Mouse (Mus musculus): Measurements from ENCODE around the gene Mical3. TPM values are rescaled to one million over a fixed set of nuclear protein-coding genes. Genes with fewer than 3 reads are reported as not detected.
A peak's percentile ranks its signal among the peaks of the same experiment; 100 is the strongest.

Mical3 gene
- polyA plus RNA-seq, 1 experiment: 19.1 TPM

DNA sequence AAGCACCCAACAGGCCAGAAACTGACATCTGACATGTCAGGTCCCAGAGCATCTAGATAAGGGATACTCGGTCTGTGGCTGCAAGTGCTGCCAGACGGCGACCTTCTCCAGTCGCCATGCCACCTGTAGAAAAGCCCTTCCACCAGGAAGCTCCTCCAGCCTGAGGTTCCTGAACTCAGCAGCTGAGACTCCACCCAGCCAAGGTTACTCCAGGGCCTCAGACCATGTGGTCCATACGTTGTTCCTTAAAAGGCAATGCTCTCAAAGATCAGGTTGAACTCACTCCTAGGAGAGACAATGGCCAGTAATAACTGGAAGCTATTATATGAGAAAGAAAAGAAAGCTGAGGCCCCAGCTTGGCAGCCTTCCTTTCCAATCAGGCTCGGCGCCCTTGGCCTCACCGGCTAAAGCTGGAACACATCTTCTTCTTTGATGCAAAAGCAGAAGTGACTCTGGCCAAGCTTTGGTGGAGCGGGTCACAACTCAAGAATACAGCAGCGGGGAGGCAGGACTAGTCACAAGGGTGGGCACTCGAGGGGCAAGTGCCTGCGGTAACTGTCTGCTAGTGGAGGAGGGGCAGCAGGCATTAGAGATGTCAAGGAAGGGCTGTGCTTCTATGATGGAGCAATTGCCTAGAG, 53.8 kb downstream of the Mical3 start:
- no peak for TF ChIP-seq POLR2A (IDR thresholded peaks at IDR 0.05; ENCODE audit: low read depth, low read length)
- no peak for TF ChIP-seq CTCF (IDR thresholded peaks at IDR 0.05; ENCODE audit: borderline replicate concordance, insufficient read depth, low read length)
- Histone ChIP-seq H3K4me3 (ENCODE audit: insufficient read depth, low read length) (no peak overlapping the region), H3K4me1 (ENCODE audit: control insufficient read depth, insufficient read depth, low read length) (no peaks in the 10 kb centered on the region), H3K27ac (ENCODE audit: insufficient read depth, low read length) (no peak overlapping the region)

DNA sequence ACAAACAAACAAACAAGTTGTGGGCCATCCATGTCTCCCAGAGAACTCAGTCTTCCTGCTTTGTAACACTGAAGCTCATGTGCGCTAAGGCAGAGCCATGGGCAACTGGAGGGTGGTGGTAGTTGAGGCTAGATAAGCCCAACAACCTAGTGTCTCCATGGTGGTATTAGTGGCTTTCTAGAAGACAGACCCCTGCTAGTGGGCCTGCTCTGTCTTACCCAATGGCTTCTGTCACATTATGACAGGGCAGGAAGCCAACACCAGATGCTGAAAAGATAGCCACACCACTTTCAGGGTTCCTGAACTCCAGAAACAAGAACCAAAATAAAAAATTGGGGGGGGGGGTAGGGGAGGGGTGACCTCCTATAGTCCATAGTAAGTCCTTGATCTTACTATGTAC, 55.0 kb downstream of the Mical3 start:
- Histone ChIP-seq H3K27ac (ENCODE audit: insufficient read depth, low read length) (no peak overlapping the region), H3K4me1 (ENCODE audit: control insufficient read depth, insufficient read depth, low read length) (no peaks in the 10 kb centered on the region), H3K4me3 (ENCODE audit: insufficient read depth, low read length) (no peak overlapping the region)
- TF ChIP-seq POLR2A (IDR thresholded peaks at IDR 0.05; ENCODE audit: low read depth, low read length): no peak
- TF ChIP-seq CTCF (IDR thresholded peaks at IDR 0.05; ENCODE audit: borderline replicate concordance, insufficient read depth, low read length): no peak

DNA sequence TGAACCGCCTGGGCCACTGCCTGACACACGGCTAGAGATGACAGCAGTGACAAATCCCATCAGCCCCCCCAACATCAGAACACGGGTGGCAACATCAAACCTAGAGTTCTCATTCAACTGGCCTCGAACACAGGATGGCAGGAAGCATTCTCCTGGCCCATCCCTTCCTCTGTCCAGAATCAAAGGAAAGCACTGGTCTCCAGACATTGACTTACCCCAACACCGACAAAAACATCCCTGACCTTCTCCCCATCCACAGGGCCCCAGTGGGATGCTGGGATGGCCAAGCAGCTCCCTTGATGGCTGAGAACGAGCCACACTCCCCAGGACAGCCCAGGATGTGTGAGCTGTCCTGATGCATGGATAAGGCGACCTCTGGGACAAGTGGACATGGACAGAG, 57.5 kb downstream of the Mical3 start:
- no peak for TF ChIP-seq POLR2A (IDR thresholded peaks at IDR 0.05; ENCODE audit: low read depth, low read length)
- TF ChIP-seq CTCF (IDR thresholded peaks at IDR 0.05; ENCODE audit: borderline replicate concordance, insufficient read depth, low read length): no peak
- Histone ChIP-seq H3K4me1 (ENCODE audit: control insufficient read depth, insufficient read depth, low read length) (no peaks in the 10 kb centered on the region), H3K4me3 (ENCODE audit: insufficient read depth, low read length) (no peak overlapping the region), H3K27ac (ENCODE audit: insufficient read depth, low read length) (no peak overlapping the region)

DNA sequence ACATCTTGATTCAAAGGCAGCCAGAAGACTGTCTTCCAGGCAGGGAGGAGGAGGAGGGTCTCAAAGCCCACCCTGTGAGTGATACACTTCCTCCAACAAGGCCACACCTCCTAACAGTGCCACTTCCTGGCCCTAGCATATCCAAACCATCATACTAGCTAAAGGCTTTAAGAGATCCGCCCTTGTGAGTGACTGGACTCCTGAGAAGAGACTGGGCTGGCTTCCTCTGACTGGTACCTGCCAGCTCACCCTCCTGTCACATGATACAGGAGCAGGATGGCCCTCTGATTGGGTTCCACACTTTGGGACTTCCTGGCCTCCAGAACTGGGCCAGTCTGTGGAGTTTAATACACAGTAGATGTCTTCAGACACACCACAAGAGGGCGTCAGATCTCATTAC, 58.2 kb downstream of the Mical3 start:
- no peak overlapping the region for H3K4me3 ChIP-seq (ENCODE audit: insufficient read depth, low read length)
- TF ChIP-seq CTCF (IDR thresholded peaks at IDR 0.05; ENCODE audit: borderline replicate concordance, insufficient read depth, low read length): no peak
- TF ChIP-seq POLR2A (IDR thresholded peaks at IDR 0.05; ENCODE audit: low read depth, low read length): no peak
- H3K27ac ChIP-seq (ENCODE audit: insufficient read depth, low read length): no peak overlapping the region
- no peaks in the 10 kb centered on the region; the same call in 1 of the 2 replicates for H3K4me1 ChIP-seq (ENCODE audit: control insufficient read depth, insufficient read depth, low read length)

DNA sequence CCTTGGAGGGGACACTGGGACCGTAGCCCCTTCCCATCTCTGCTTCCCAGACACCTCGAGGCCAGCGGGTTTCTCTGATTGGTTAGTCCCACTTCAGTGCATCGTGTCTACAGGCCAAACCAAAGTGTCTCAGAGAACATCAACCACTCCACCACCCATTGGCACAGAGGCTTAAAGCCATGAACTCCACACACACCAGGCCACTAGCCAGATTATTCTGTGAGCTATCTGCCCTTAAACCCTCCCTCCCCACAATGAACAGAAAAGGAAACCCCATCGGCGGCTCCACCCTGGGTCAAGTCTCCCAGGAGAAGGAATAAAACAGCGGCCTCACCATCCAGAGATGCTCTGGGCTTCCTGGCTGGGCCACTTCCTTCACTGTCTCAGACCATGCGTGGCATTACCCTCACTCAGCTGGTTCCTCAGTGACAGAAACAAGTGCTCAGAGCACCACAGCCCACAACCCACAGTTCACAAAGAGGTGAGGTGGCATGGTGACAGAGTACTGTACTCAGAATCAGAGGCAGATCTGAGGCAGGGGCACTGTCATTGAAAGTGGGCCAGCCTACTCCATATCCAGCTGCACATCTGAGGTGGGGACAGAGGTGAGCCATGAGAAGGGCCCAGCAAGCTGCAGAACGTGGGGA, 60.1 kb downstream of the Mical3 start:
- H3K4me3 ChIP-seq (ENCODE audit: insufficient read depth, low read length): no peak overlapping the region
- no peak overlapping the region for H3K27ac ChIP-seq (ENCODE audit: insufficient read depth, low read length)
- H3K4me1 ChIP-seq (ENCODE audit: control insufficient read depth, insufficient read depth, low read length): peaks cover 10% of the 10 kb centered on the region
- TF ChIP-seq CTCF (IDR thresholded peaks at IDR 0.05; ENCODE audit: borderline replicate concordance, insufficient read depth, low read length) (no peak), POLR2A (IDR thresholded peaks at IDR 0.05; ENCODE audit: low read depth, low read length) (no peak)

DNA sequence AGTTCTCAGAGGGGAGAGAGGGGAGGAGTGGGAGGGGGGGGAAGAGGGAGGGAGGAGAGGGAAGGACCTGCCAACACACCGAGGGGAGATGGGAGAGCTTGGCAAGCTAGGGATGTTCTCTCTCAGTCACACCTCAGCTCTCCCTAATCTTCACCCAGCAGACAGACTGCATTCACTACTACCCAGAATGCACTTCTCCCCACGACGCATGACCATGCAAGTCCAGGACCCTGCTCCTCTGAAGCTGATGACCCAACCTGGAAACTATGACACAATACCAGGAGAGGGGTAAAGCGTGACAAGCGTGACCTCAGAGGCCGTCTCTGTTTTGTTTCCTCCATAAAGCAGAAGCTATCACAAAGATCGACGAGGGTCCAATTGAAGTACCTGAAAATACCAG, 61.6 kb downstream of the Mical3 start:
- TF ChIP-seq CTCF (IDR thresholded peaks at IDR 0.05; ENCODE audit: borderline replicate concordance, insufficient read depth, low read length) (no peak), POLR2A (IDR thresholded peaks at IDR 0.05; ENCODE audit: low read depth, low read length) (no peak)
- Histone ChIP-seq H3K4me1 (ENCODE audit: control insufficient read depth, insufficient read depth, low read length) (peaks cover 10% of the 10 kb centered on the region), H3K27ac (ENCODE audit: insufficient read depth, low read length) (no peak overlapping the region), H3K4me3 (ENCODE audit: insufficient read depth, low read length) (no peak overlapping the region)

DNA sequence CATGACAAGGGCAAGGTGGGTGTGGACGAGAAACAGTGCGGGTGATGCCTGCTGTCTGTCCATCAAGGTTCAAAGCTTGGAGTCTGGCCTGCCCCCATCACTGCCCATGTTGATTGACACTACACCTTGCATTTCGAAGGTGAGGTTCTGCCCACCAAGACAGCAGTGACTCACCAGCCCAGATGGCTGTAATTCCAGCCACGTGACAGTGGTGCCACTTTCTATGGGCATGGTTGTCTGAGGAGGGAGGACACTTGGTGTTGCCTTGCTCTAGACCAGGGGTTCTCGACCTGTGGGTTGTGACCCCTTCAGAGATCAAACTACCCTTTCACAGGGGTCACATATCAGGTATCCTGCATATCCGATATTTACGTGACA, 62.7 kb downstream of the Mical3 start:
- Histone ChIP-seq H3K4me3 (ENCODE audit: insufficient read depth, low read length) (no peak overlapping the region), H3K4me1 (ENCODE audit: control insufficient read depth, insufficient read depth, low read length) (peaks cover 10% of the 10 kb centered on the region), H3K27ac (ENCODE audit: insufficient read depth, low read length) (no peak overlapping the region)
- TF ChIP-seq POLR2A (IDR thresholded peaks at IDR 0.05; ENCODE audit: low read depth, low read length) (no peak), CTCF (IDR thresholded peaks at IDR 0.05; ENCODE audit: borderline replicate concordance, insufficient read depth, low read length) (no peak)

DNA sequence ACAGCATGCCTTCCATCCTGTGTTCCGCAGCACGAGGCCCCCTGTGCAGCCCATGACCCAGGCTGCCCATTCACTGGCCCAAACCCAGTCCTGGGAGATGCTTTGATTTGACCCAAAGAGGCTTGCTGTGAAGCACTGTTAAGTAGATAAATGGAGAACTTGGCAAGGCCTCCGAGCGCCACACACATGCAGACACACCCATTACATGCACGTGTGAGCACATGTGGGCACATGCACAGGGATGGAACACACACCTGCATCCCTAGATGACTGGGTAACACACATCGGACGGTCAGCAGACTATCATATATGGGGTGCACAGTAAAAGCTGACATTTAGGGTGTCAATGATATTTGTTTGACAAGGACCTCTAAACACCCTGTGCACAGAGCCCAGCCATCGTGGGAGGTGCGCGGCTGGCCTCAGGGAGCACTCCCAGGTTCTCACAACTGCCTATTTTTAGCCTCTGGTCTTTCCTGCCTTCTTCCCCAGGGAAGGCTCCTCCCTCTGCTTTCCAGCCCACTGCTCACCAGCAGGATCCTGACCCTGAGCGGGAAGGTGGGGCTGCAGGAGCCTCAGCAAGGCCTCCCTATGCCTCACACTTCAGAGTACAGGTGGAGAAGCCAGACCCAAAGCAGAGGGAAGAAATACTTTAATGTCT, 63.2 kb downstream of the Mical3 start:
- no peak for TF ChIP-seq CTCF (IDR thresholded peaks at IDR 0.05; ENCODE audit: borderline replicate concordance, insufficient read depth, low read length)
- H3K27ac ChIP-seq (ENCODE audit: insufficient read depth, low read length): peak overlapping the region; percentile 45; the same call in 1 of the 2 replicates
- H3K4me3 ChIP-seq (ENCODE audit: insufficient read depth, low read length): no peak overlapping the region
- H3K4me1 ChIP-seq (ENCODE audit: control insufficient read depth, insufficient read depth, low read length): peaks cover 10% of the 10 kb centered on the region

DNA sequence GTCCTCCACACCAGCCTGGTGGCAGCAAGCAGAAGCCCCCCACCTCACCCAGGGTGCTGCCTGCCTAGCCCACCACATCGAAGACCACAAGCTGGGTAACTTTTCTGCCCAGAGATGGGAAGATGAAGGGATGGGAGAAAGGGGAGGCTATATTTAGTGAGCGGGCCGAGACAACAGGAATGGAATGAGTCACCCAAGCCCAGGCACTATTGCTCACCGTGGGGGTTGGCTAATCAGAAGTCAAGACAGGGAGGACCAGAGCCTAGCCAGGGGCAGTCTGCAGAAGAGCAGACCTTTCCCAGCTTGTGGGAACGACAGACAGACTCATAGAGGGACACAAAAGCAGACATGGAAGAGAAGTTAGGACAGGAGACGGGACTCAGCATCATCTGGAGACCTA, 64.0 kb downstream of the Mical3 start:
- Histone ChIP-seq H3K4me1 (ENCODE audit: control insufficient read depth, insufficient read depth, low read length) (peaks cover 10% of the 10 kb centered on the region), H3K4me3 (ENCODE audit: insufficient read depth, low read length) (no peak overlapping the region), H3K27ac (ENCODE audit: insufficient read depth, low read length) (peak overlapping the region; percentile 45)
- TF ChIP-seq CTCF (IDR thresholded peaks at IDR 0.05; ENCODE audit: borderline replicate concordance, insufficient read depth, low read length) (no peak), POLR2A (IDR thresholded peaks at IDR 0.05; ENCODE audit: low read depth, low read length) (no peak)

DNA sequence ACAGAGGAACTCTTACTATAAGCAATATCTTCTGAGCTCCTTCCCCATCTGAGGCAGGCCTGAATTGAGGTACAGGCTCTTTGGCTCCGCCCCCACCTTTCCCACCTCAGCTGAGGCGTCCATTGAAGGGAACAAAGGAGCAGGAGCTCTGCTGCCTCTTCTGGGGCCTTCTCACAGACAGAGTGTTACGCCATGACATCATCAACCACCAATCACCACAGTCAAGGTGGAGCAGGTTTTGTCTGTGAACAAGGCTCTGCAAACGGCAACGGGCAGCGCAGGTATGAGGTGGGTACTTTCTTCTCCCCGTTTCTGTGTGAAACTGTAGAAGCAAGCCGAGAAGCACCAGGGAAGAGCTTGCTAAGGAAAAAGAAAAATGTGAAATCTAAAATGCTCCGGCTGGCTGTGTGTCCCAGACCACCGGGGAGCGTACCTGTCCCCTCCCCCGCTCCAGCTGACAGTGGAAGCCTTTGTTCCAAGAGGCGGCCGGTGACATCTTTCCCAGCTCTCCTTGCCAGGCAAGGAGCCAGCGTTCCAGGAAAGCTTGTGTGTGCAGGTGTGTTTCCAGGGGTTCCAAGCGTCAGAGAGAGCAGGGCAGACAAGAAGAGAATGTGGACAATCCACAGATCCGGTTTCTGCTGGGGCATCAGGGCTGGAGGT, 66.3 kb downstream of the Mical3 start:
- Histone ChIP-seq H3K4me1 (ENCODE audit: control insufficient read depth, insufficient read depth, low read length) (peaks cover 10% of the 10 kb centered on the region), H3K27ac (ENCODE audit: insufficient read depth, low read length) (no peak overlapping the region), H3K4me3 (ENCODE audit: insufficient read depth, low read length) (no peak overlapping the region)
- TF ChIP-seq POLR2A (IDR thresholded peaks at IDR 0.05; ENCODE audit: low read depth, low read length) (no peak), CTCF (IDR thresholded peaks at IDR 0.05; ENCODE audit: borderline replicate concordance, insufficient read depth, low read length) (no peak)
